Mouse (Mus musculus): ENCODE data around the gene Arrb1. TPM values are rescaled to one million over a fixed set of nuclear protein-coding genes. Genes with fewer than 3 reads are reported as not detected.

Gene Arrb1
- total RNA-seq, 4 experiments from 2014 or later, result 168 to 199 (median 184) TPM

GRCm38 (mm10) chr7:99627366-99627765 lies 92.1 kb downstream of the Arrb1 start:
- DNase-seq (ENCODE audit: low spot score in 2 of 2), result no peak

- DNase-seq (ENCODE audit: low spot score in 2 of 2), result no peak
Measured at GRCm38 (mm10) chr7:99632286-99632685, 97.0 kb downstream of the Arrb1 start.

- DNase-seq (ENCODE audit: low spot score in 2 of 2), result no peak
Measured at GRCm38 (mm10) chr7:99633966-99634665, 98.8 kb downstream of the Arrb1 start.

- DNase-seq (ENCODE audit: low spot score in 2 of 2), result no peak
Measured at GRCm38 (mm10) chr7:99641245-99641644, 106.0 kb downstream of the Arrb1 start.

- no peak for DNase-seq (ENCODE audit: low spot score in 2 of 2)
Measured at GRCm38 (mm10) chr7:99642078-99642477, 106.8 kb downstream of the Arrb1 start.

- DNase-seq (ENCODE audit: low spot score in 2 of 2), result no peak
Measured at GRCm38 (mm10) chr7:99644701-99645100, 109.4 kb downstream of the Arrb1 start.

- DNase-seq (ENCODE audit: low spot score in 2 of 2), result no peak
Measured at GRCm38 (mm10) chr7:99648623-99649022, 113.4 kb downstream of the Arrb1 start.

- DNase-seq (ENCODE audit: low spot score in 2 of 2), result no peak
Measured at GRCm38 (mm10) chr7:99649585-99649984, 114.3 kb downstream of the Arrb1 start.

GRCm38 (mm10) chr7:99654244-99654643 lies 119.0 kb downstream of the Arrb1 start:
- no peak for DNase-seq (ENCODE audit: low spot score in 2 of 2)

Small RNA genes lying within 50 kb of the gene (microRNA-seq; reads per million reads assigned to microRNA genes)
- 626 to 723 reads per million in 2 experiments for gene Mir326

Other genes starting within 250 kb of the Arrb1 start
- gene Serpinh1, start 182.2 kb upstream of the Arrb1 start, total RNA-seq (2022), result 10 to 100 TPM; 14.7 to 18.3 (median 16.6) TPM
- 10 to 100 TPM; 38.3 to 48.7 (median 40.9) TPM for gene Gdpd5, start 154.1 kb upstream of the Arrb1 start, total RNA-seq (2022)
- gene Klhl35, start 69.5 kb upstream of the Arrb1 start, total RNA-seq (2022), result 1 to 10 TPM; 1.5 to 4.9 (median 3.7) TPM
- 100 to 1,000 TPM; 240 to 334 (median 272) TPM for gene Rps3, start 51.7 kb upstream of the Arrb1 start, total RNA-seq (2022)
- 1 to 10 TPM; 3.8 to 6.5 (median 4.7) TPM for gene Tpbgl, start 91.6 kb downstream of the Arrb1 start, total RNA-seq (2022)
- gene Slco2b1, start 175.9 kb downstream of the Arrb1 start, total RNA-seq (2022), result 10 to 100 TPM; 11.9 to 20.5 (median 16.2) TPM
- under 1 TPM in 1 of 4 experiments, not detected in 3; 0.46 TPM for gene Olfr520, start 194.8 kb downstream of the Arrb1 start, total RNA-seq (2022)
- not detected for gene Olfr521, start 228.0 kb downstream of the Arrb1 start, total RNA-seq (2022)